Mouse (Mus musculus) thymus, adult 2 months (tissue): ENCODE measurements around the gene Ripply1.

ENCODE experiments used
- CTCF ChIP-seq: fragments of 200-500 bp; IDR thresholded peaks from 2 replicates; pipeline ENCODE4 v1.5.1; 2012; ENCODE audit warnings: mild to moderate bottlenecking, control low read depth, low read length, moderate library complexity, borderline replicate concordance; ENCODE audit not compliant: control insufficient read depth, poor library complexity, insufficient read depth; ENCODE audit errors: extremely low read depth
- POLR2A ChIP-seq: fragments of 200-500 bp; IDR thresholded peaks from 2 replicates; pipeline ENCODE4 v1.6.1; 2012; ENCODE audit warnings: mild to moderate bottlenecking, low read length, control low read depth, moderate library complexity; ENCODE audit not compliant: control insufficient read depth, poor library complexity, insufficient read depth; ENCODE audit errors: extremely low read depth

DNA sequence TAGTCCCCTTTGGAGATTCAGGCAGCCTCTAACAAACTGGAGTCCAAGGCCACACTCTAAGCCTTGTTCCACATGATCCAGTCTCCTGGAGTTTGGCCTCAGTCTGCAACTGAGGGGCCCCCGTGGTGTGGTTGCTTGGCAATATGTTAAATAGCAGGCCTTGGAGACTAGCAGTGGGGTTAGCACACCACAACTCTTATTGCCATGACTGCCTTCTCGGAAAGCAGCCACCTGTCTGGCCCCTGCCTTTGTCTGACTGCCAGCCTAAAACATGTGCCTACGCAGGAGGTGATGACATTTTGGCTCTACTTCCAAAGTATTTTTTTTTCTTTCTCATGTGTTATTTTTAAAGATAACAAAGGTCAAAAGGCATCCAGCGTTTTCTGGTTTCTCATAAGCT, 25.9 kb upstream of the Ripply1 start:
- TF ChIP-seq POLR2A (no peak), CTCF (no peak)
